Mouse (Mus musculus): ENCODE results near the gene Ccdc14.
"Not testable (repeated sequence)": the region's sequence is repeated elsewhere in the genome, so short reads cannot be mapped to it uniquely, and the experiment has no call there.

Ccdc14 gene

DNA sequence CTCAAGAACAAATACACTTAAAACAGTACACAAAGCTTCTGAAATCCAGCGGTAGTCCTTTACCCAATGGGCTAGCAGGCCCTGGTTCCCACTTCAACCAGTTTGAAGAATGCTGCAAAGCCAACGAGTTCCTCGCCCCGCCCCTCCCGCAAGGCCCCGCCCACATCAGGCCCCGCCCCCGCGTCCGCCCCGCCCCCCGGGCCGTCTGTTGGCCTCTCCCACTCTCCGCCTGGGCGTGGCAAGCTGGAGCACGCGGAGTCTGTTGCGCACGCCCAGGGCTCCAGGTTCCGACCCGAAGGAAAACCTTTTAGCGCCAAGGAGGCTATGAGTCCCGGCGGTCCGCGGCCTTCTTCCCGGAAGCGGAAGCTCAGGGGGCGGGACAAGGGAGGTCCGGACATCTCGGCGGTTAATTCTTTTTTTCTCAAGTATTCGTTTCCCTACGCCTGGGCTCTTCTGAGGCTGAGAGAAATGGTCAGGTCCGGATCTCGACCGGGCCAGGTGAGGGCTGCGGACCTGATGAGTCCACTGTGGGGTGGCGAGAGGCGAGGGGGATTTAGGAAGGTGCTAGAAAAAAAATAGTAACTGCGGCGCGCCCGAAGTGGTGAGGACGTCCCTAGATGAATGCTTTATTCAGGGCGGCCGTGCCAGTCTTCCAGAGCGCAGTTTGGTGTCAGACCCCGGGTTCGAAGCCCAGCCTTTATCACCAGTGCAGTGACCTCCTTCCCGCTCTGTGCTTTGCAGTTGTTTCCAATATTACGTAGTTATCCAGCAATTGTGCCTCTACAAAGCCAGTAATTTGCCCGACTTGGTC, at the start of gene Ccdc14:
Gene Ccdc14, plus strand, starts transcription at position 283 of the 811 bp plus-strand sequence.
- CTCF ChIA-PET, result interaction anchor here (0.7 kb wide), 1 partner anchor 9 kb away, joined by 3 read pairs; no protein-coding TSS in a partner anchor

DNA sequence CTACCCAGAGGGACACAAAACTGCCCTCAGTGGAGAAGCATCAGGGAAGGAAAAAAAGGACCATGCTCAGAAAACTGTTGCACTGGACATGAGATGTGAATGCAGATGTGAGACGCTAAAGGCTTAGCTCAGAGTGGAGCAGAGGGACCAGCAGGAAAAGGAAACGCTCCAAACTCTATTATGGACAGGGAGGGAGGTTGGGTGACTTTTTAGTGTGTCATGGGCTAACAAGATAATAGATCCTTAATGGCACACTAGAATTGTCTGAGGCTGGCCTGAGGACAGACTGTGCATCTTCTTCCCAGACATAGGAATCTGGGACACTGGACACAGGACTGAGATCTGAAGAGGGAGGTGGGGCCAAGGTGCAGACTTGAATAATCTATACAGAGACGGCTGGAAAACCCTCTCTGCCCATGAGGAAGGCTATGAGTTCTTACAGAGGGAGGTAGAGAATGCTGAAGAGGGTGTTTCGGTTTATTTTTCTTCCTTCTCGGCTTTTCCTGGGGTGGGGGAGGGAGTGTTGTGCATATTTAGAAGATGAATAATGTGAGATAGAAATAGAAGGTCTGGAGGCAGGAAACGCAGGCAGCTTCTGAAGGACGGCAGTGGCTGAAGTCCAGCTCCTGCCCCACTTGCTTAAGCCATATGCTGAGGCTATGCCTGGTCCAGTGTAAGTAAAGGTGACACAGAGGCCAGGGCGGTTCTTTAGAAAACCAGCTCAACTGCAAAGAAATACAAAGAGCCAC, 46.7 kb upstream of the Ccdc14 start:
- CTCF ChIA-PET, result no interaction called here

DNA sequence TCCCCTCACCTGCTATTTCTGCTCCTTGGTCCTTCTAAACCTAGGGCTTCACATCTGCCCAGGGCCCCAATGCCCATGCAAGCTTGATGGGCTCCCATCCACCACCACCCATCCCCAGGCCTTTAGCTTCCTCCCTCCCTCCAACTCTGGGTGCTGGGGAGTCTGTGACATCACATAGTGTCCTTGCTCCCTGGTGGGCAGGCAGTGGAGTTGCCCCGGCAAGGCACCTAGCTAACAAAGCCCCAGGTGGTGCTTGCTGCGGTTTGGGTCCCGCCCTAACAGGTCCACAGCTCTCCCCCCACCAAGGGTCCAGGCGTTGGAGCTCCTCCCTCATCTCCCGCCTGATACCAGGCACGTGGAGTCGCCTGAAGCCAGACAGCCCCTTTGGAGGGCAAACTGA, 40.8 kb upstream of the Ccdc14 start, which contains the start of gene Ropn1:
Gene Ropn1, plus strand, starts transcription at position 301 of the 400 bp plus-strand sequence.
- CTCF ChIA-PET, result no interaction called here

DNA sequence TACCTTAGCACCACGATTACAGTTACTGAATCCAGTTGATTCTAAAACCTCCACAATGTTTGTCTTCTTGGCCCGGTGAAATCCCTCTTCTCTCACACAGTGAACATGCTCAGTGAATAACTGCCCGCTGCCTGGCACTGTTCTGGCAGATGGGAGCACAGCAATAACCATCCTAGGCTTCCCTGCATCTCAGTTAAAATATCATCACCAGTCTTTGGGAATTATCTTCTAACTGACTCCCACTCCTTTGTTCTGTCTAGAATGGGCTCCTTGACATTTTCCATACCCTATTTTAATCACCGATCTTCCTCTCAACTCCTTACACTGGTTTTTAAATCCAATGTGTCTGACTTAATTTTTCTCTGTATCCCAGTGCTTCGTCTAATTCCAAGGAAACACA, 37.4 kb upstream of the Ccdc14 start:
- CTCF ChIA-PET, result no interaction called here

DNA sequence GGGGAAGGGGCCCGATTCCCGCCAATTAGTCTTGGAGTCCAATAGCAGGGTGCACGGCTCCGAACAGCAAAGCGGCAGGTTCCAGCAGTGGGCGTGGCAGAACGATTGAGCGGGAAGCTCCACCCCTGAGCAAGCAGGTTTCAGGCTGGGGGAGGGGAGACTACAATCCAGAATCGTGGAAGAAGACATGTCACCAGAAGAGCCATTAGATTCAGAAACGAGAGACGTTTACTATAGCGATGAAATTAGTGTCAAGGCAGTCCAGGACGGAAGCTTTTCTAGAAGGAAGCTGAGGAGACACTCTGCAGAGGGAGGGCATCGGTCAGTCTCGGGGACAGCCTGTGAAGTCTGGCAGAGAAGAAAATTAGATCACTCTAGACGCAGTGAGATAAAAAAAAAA, 32.9 kb upstream of the Ccdc14 start:
- CTCF ChIA-PET, result not testable (repeated sequence)

DNA sequence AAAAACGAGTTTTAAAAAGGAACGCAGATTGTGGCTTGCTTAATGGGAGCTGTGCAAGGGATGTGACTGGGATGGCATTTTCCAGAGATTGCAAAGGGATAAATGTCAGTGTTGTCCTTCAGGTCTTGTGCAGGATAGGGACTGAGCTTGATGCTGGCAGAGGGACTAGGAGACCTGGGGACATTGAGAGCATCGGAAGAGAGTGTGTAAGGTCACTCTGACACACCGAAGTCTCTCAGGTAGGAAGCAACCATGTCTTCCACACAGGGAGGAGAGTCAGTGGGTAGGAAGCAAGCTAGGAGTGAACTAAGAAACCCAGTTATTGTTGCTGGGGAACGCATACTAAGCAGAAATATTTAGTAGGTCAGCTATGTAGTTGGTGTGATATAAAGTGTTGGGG, 32.4 kb upstream of the Ccdc14 start:
- CTCF ChIA-PET, result no interaction called here

DNA sequence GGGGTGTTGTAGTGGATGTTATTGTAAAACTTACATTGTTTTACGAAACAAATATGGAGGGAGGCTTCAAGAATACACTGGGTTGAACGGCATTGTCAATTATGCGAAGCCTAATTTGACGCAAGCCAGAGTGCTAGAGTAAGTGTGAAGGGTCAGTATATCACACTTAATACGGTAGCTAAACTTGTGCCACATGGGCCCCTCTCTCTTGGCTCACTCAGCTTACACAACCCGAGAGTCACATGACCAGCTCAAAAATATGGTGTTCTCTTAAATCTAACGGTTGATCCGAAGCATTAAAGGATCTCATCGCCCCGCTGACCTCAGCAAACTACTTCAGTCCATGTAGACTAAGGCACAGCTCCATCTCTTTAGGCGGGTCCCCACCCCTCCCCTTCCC, 32.0 kb upstream of the Ccdc14 start:
- CTCF ChIA-PET, result no interaction called here

DNA sequence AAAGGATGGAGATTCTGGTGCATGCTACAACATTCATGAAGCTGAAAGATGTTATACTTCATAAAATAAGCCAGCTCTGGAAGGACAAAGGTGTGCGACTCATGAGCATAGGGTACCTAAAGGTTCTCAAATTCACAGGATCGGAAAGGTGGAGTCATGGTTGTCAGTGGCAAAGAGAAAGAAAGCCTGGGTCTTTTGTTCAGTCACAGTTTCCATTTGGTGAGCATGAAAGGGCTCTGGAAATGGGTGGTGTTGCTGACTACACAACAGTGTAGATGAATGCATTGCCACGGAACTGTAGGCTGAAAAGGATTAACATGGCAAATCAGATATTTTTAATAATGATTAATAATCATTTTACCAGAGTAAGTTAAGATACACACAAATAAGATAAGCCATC, 25.9 kb upstream of the Ccdc14 start:
- CTCF ChIA-PET, result interaction anchor here (1.0 kb wide), 1 partner anchor 36 kb away, joined by 4 read pairs; no protein-coding TSS in a partner anchor

DNA sequence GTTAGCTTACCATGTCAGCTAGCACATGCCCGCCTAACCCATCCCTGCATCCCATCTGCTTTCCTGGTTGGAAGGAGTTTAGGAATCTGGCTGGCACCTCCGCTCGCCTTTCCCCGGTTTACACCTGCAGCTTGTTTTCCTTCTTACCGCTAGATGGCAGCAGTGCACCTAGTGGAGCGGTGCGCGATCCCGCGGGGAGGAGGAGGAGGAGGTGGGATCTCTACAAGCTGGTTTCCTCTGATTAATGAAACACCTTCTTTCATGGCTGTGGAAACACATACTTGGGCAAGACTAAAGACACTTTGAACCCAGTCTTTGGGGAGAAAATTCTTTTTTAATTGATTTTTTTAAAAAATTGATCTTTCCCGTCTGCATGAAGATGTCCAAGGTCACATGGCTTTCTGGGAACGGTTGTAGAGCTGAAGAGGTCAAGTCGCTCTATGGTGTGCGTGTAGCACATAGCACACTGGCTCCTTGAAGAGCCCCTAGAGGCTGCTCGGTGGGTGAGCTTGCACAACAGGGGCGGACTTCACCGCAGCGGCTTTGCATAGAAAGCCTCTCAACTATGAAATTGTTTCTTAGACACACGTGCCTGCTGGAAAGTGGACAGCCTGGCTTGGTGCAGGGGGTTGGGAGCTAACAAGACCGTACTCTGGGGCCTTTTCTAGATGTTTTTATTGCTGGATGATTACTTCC, 23.2 kb upstream of the Ccdc14 start:
- CTCF ChIA-PET, result interaction anchor here (1.4 to 1.9 kb wide), 2 partner anchors 33 to 35 kb away, joined by 5 to 14 read pairs; no protein-coding TSS in a partner anchor

DNA sequence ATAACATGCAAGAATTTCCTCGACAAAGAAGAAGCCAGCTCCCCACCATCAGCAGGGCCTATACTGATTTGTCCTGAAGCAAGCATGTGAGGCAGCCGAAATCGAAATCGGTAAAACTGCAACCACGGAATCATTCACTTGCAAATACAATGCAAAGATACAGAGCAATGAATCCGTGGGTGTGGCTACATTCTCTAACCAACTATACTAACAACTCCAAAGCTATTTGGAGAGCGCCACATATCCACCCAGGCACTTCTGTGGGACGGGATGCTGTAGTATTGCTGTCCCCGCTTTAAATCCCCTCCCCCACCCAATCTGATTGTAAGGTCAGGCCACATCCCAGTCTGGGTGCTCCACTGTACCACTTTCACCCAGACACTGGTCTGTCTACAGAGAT, 22.1 kb upstream of the Ccdc14 start:
- CTCF ChIA-PET, result interaction anchor here (1.9 kb wide), 1 partner anchor 32 kb away, joined by 14 read pairs; no protein-coding TSS in a partner anchor

DNA sequence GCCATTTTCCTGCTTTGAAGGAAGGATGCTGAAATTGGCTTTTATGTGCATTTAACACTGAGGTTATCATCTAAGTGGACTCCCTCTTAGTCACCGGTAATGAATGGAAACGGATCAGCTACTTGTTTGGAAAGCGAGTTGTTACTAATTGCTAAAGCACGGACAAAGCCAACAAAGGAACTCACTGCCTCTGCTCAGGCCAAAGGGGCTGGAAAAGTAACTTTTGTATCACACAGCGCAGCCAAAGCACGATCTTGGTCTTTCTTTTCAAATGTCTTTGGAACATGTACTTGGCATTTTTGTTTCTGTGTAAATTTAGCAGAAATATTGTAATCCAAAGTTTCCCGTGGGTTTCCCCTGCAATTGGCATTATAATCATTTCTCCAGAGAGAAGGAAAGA, 18.4 kb upstream of the Ccdc14 start:
- CTCF ChIA-PET, result no interaction called here

DNA sequence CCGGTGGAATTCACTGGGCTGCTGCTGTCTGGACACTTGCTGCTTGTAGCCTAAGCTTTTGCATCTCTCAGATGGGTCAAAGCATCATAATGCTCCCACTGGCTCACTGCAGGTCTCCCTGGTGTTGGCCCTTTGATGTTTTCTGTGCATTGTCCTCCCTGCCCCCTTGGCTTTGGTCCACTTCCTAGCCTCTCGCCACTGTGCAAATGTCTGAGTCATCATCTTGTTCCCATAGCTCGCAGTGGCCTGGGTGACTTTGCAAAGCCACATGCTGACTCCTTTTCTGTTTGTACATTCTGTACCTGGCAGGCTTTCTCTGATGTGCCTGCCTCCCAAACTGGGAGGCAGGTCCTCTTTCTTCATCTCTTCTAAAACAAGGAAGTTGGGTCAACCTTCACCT, 17.6 kb upstream of the Ccdc14 start:
- CTCF ChIA-PET, result no interaction called here

DNA sequence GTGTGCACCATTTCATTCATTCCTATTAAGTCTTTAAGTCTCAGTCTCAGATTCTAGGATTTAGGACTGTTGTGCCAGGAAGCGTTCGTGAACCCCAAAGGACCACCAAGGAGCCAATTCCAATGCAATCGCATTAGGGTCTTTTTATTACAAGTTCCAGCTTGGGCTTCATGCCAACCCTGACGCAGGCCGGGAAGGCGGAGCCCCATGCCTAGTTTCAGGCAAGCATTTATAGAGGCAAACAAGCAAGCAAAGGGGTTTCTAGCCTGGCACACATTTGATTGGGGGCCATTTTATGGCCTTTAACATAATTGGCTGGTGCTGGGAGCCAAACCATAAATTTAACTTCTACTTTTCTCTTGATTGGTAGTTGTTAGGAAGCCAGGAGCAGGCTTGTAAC, 16.1 kb upstream of the Ccdc14 start:
- CTCF ChIA-PET, result no interaction called here

DNA sequence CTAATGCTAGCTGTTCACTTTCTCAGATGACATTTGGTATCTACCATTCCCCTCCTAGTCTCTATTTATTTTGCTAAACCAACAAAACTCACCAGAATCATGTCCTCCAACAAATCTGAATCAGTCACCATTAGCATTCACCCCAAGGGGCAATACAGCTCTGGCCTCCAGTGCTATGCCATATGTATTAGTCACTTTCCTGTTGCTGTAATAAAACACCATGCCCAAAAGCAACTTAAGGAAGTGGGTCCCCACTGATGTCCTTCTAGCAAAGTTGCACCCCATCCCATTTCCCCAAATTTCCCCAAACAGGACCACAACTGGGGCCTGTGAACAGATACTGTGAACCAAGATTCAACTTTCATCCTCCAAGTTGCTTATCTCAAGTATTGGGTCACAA, 8.6 kb upstream of the Ccdc14 start:
- CTCF ChIA-PET, result interaction anchor here (0.8 kb wide), 1 partner anchor 8 kb away, joined by 3 read pairs; no protein-coding TSS in a partner anchor

DNA sequence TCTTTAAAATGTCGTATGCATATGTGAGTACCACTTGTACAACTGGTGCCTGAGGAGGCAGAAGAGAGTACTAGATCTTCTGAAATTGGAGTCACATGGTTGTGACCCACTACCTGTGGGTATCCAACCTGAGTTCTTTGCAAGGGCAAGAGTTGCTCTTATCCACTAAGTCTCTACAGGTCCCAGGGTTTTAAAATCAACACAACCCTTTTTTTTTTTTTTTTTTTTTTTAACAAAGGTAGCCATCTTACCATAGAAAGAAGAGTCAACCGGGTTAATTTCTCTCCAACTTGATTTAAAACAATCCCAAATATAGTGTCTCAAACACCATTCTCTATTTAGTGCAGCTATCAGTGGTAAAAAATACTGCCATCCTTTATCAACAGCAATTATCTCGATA, 537 bp upstream of the Ccdc14 start:
- CTCF ChIA-PET, result interaction anchor here (0.7 kb wide), 1 partner anchor 8 kb away, joined by 3 read pairs; no protein-coding TSS in a partner anchor

DNA sequence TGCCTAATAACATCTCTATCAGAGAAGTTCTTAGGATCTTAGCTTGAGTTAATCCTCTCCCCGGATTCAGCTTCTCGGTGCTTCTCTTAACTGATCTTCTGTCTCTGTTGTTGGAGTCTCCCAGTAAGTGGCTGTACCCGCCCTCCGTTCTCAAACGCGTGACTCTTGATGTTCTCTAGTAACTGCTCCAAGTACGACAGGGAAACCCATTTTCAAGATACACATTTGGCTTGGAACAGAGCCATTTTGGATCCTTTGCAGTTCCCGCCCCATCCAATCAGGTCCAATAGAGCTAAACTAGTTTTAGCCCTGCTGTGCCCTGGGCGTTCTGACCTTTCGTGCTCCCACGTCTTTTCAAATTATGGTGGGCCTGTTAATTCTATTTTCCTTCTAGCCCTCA, 740 bp downstream of the Ccdc14 start:
- CTCF ChIA-PET, result interaction anchor here (0.5 kb wide), 1 partner anchor 1074 kb away, joined by 4 read pairs; no protein-coding TSS in a partner anchor

DNA sequence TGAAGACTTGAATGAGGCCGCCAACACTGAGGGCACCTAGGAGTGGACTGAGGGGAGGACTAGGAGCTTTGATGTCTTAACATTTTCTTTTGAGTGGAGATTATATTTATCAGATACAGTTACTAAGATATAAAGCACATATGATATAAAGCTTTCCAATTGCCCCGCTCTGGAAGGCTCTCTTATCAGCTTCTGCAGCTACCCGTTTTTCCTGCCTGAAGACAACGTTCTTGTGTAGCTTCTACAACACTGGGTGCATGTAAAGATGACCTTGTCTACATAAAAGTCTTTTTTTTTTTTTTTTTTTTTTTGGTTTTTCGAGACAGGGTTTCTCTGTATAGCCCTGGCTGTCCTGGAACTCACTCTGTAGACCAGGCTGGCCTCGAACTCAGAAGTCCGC, 4.1 kb downstream of the Ccdc14 start:
- CTCF ChIA-PET, result no interaction called here

DNA sequence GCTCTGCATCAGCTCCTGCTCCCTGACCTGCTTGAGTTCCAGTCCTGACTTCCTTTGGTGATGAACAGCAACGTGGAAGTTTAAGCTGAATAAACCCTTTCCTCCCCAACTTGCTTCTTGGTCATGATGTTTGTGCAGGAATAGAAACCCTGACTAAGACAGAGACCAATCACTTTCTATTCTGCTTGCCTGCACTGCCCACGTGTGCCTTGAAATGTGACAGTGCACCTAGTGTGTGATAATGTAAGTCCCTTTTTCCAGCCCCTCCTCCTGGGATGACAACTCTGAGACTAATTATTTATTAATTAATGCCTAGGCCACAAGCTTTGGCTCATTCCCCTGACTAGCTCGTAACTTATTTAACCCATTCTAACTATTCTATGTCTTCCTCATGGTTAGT, 8.3 kb downstream of the Ccdc14 start:
- CTCF ChIA-PET, result interaction anchor here (3.6 kb wide), 1 partner anchor 31 kb away, joined by 14 read pairs; no protein-coding TSS in a partner anchor

DNA sequence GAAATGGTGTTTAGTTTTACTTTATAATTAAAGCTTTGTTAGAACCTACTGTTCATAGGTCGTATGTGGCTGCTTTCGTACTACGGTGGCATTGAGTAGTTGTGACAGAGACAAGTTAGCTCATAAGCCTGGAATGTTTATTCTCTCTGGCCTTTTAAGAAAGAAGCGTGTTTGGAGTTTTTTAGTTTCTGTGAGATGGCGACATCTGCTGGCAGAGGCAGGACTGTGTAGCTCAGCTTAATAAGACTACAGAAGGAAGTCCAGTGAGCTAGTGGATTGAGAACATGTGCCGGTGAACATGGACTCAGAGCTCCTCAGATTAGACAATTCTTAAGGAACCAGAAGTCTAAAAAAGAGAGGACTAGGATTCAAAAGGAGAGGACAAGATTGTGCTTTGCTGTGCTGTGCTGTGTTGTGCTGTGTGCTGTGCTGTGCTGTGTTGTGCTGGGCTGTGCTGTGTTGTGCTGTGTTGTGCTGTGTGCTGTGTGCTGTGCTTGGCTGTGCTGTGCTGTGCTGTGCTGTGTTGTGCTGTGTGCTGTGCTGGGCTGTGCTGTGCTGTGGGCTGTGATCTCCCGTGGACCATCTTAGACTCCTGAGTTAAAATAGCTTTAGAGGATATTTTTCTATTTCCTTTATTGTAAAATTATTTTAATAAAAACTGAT, 9.9 kb downstream of the Ccdc14 start:
- CTCF ChIA-PET, result interaction anchor here (1.1 to 3.6 kb wide), 2 partner anchors 33 to 35 kb away, joined by 4 to 14 read pairs; no protein-coding TSS in a partner anchor

DNA sequence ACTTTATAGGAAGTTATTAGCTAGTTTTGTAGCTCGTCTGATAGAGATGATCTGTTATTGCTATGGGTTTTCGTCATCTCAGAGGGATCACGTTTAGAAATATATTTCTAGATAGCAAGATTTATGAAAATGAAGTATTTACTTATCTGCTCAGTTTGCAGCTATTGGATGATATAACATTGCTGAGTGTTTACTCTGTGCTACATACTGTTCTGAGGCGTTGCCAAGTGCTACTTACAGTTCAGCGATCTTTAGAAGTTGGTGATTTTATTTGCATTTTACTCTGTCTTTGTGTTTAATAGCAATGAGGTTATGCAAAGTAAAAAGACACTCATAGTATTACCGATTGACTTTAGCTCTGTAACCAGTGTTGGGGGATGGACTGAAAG, 10.4 kb downstream of the Ccdc14 start:
- CTCF ChIA-PET, result interaction anchor here (1.1 to 3.6 kb wide), 2 partner anchors 33 to 36 kb away, joined by 4 to 14 read pairs; no protein-coding TSS in a partner anchor

DNA sequence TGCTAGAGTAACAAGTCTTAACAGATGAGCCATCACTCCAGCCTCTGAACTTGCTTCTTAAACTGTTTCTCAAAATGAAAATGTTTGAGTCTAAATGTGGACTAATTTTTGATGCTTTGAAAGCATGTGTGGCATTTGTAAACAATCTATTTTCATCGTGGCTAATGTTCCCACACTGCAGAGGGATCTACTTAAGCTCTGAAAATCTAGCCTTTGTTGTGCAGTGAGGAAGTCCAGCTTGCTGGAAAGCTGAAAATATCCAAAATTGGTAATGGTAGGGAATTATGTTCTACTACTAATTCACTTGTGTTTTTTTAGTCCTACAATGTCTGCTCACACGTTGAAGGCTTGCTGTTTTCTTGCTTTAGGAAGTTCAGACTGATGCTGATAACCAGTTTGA, 15.6 kb downstream of the Ccdc14 start:
- CTCF ChIA-PET, result no interaction called here
